Mouse (Mus musculus) mature B cell (primary cell): ENCODE data around the gene Surf2.

ENCODE experiments used
- in situ Hi-C: fragments of 300-500 bp; cut with MboI; formaldehyde crosslinking; loops from 2 replicates; pipeline ENCODE4 v1.14.3; 2019

Surf2 gene

GRCm38 (mm10) chr2:26913416-26914147 is 2.6 kb upstream of the Surf2 start:
- in situ Hi-C loops = loop anchor here (25.0 kb wide), 2 partner anchors 476 to 1351 kb away; partner anchors contain the start of genes Edf1, Mamdc4 and Sec16a

- in situ Hi-C loops = loop anchor here (25.0 kb wide), 2 partner anchors 477 to 1352 kb away; partner anchors contain the start of genes Edf1, Mamdc4 and Sec16a
Measured at GRCm38 (mm10) chr2:26914148-26914941, 1.8 kb upstream of the Surf2 start.

GRCm38 (mm10) chr2:26916738-26917137 is 571 bp downstream of the Surf2 start:
- in situ Hi-C loops = loop anchor here (25.0 kb wide), 2 partner anchors 479 to 1354 kb away; partner anchors contain the start of genes Edf1, Mamdc4 and Sec16a

DNA sequence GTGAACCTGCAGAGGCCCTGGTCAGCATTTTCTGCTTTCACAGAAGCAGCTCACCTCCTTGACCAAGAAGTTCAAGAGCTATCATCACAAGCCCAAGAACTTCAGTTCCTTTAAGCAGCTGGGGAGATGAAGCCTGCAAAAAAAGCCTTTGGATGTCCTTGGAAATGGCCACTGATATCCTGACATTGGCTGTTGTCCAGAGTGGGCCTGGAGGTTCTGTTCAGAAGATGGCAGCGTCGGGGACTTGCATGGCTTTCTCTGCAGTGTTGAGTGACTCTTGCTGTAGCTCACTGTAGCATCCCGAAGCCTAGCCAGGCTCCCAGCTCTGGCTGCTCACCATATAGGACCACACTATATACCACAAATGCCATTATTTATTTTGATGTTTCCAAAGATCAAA is 3.5 kb downstream of the Surf2 start:
- in situ Hi-C loops = loop anchor here (25.0 kb wide), 2 partner anchors 482 to 1357 kb away; partner anchors contain the start of genes Edf1, Mamdc4 and Sec16a

- in situ Hi-C loops = loop anchor here (25.0 kb wide), 2 partner anchors 483 to 1358 kb away; partner anchors contain the start of genes Edf1, Mamdc4 and Sec16a
Measured at GRCm38 (mm10) chr2:26920190-26920855, 4.2 kb downstream of the Surf2 start.

- in situ Hi-C loops = loop anchor here (25.0 kb wide), 2 partner anchors 484 to 1359 kb away; partner anchors contain the start of genes Edf1, Mamdc4 and Sec16a
Measured at GRCm38 (mm10) chr2:26921784-26922183, 5.6 kb downstream of the Surf2 start.

DNA sequence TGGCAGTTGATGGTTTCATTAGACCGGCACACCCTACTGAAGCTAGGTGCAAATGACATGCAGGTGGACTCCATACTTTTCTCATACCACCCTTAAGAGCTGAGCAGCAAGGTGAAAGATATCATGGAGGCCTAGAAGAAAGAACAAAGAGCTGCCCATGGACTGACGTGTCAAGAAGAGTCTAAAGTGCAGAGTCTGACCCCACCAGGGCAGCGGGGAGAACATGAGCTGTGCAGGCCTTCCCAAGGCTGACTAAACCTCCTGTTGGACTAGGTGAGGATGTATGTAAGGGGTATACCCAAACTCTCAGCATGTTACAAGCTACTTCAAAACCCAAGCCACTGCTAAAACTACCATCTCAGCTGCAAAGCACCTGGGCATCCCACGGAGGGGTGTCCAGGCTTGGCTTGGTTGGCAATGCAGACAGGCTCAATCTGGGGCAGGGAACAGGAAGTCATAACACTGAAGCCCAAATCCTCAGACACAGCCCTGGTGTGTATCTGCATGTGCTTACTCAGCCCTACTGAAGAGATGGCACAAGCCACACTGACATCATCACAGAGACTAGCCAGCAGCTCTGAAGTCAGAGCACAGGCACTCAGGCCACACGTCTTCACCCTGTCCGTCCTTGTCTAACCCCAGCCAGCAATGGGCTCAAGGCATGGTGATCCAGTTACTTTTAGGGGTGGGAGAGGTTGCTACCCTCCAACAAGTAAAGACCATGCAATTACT is 11.7 kb downstream of the Surf2 start:
- in situ Hi-C loops = no loop called here

DNA sequence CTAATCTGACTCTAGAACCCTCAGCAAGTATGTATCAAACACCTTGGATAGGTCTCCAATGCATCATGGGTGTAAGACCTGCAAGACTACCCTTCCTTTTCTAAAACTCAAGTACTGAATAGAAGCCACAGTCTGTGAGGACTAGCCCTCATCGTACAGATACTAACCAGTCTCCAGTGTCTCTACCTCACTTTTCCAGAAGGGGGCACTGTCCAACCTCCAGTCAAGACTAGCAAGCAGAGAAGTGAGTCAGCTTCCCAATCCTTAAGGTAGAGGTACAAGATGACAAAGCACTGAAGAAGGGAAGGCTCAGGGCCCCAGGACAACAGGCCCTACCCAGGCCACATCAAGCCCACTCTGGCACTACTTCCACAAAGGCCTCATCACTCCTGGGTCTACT is 14.2 kb downstream of the Surf2 start:
- in situ Hi-C loops = loop anchor here (10.0 kb wide), 1 partner anchor 104 kb away; no protein-coding TSS in a partner anchor

DNA sequence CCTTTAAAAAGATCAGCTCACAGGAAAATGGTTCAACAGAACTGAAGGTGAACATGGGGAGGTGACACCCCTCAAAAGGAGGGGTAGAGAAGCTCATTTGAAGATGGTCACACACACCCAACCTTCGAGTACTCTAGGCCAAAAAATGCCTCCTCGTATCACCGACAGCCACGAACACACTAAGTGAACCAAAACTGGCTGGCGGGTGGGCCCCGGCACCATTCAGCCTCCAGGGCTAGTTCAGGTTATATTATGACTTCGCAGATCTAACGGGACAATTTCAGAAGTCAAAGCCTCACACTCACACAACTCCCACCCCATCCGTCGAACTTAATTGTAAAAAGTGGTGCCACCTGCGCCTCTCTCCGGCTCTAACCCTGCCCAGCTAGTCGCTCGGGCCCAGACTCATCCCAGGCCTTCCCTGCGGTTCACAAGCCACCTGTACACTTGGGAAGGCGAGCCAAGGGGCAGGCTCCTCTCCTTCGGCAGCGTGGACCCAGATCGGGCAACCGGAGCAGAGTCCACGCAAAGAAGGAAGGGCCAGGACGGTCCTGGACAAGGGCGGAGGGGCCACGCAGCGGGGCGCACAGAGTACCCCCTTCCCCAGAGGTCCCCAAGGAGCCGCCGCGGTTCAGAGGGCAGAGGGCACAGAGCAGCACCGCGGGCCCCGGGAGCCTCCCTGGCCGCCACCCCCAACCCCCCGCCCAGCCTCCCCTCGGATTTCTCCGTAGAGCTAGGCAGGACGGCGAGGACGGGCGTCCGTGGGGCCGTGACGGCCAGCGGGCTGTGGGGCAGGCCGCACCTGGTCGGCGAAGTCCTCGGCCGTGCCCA is 16.5 kb downstream of the Surf2 start:
- in situ Hi-C loops = loop anchor here (10.0 kb wide), 1 partner anchor 102 kb away; no protein-coding TSS in a partner anchor

GRCm38 (mm10) chr2:26933304-26934055 is 17.3 kb downstream of the Surf2 start, which contains the start of the genes Surf4 and Stkld1:
Surf4 (minus strand) TSS chr2:26933928.
Stkld1 (plus strand) TSS chr2:26934047.
- in situ Hi-C loops = loop anchor here (10.0 kb wide), 1 partner anchor 101 kb away; no protein-coding TSS in a partner anchor

- in situ Hi-C loops = loop anchor here (10.0 kb wide), 1 partner anchor 100 kb away; no protein-coding TSS in a partner anchor
Measured at GRCm38 (mm10) chr2:26935286-26935685, 19.1 kb downstream of the Surf2 start.

GRCm38 (mm10) chr2:26936425-26936824 is 20.3 kb downstream of the Surf2 start:
- in situ Hi-C loops = loop anchor here (10.0 kb wide), 1 partner anchor 98 kb away; no protein-coding TSS in a partner anchor

GRCm38 (mm10) chr2:26941539-26941938 is 25.4 kb downstream of the Surf2 start:
- in situ Hi-C loops = no loop called here

DNA sequence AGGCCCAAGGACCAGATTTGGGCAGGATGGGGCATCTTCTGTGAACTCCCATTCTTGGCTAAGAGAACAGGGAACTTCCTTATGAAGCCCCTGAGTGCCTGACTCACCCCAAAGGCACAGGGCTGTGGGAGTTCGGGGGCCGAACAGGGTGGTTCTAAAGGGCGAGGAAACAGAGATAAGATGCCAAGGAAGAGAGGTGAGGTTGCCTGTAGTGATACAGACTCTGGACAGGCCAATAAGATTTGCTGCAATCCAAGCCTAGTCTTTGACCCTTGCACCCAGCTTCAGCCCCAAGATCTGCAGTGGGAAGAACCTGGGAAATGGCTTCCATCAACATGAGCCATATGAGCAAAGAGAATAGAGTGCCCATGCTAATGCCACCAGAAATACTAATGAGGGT is 27.1 kb downstream of the Surf2 start:
- in situ Hi-C loops = no loop called here

DNA sequence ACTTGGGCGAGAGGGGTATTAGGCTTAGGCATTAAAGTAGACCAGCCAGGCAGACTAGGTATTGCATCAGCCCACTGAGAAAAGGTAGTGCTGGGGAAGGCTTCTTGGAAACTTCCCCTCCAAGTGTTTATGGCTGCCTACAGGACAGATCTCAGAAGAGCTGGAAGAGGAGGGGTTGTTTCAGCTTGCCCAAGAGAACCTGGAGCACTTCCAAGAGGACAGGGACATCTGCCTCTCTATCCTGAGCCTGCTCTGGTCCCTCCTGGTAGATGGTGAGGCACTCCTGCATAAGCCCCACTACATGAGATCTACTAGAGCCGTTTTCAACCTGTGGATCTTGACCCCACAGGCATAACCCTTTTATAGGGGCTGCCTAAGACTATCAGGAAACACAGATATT is 34.2 kb downstream of the Surf2 start:
- in situ Hi-C loops = no loop called here

GRCm38 (mm10) chr2:26951346-26951905 is 35.3 kb downstream of the Surf2 start:
- in situ Hi-C loops = no loop called here

DNA sequence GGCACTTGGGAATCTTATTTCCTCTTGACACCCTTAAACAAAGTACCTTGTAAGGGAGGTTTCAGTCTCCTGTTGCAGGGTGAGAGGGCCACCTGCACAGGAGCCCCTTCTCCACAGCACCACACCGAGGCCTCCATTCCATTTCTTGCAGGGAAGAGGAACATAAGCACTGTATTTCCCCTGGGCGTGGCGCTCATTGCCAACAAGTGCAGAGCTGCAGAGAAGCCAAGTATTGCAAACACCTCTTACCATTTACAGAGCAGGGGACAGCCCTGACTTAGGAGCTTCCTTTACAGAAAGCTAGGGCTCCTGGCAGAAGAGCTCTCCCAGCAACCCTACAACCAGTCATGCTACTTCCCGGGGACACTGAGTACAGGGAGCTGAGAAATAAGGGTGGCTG is 36.0 kb downstream of the Surf2 start:
- in situ Hi-C loops = no loop called here

DNA sequence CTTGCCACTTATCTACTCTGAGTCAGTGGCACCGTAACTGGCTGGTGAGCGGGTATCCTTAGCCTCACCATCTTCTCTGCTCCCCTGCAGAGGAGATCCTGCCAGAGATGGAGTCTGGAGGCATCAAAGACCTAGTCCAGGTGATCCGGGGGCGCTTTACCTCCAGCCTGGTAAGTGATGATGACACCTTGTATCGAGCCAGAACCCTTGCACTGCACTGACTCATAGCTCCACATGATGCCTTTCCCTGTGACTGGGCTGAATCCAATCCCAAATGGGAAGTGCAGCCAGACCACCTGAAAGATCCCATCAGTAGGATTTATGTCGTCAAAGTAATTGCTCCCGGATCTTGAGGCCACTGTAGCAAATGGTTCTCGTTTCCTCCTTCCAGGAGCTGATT is 36.7 kb downstream of the Surf2 start:
- in situ Hi-C loops = no loop called here
